Mouse (Mus musculus): ENCODE measurements around the gene Gm9970. TPM values are rescaled to one million over a fixed set of nuclear protein-coding genes. Genes with fewer than 3 reads are reported as not detected.
"Not testable (repeated sequence)": the region's sequence is repeated elsewhere in the genome, so short reads cannot be mapped to it uniquely, and the experiment has no call there.

Gene Gm9970
- polyA plus RNA-seq, 1 experiment from 2014 or later = 0.48 TPM

GRCm38 (mm10) chr5:31219911-31220447 is 21.1 kb downstream of the Gm9970 start:
- H3K36me3 ChIP-seq = peaks cover 11% of the 10 kb centered on the region; the same call in 1 of the 2 replicates
- H3K27me3 ChIP-seq (ENCODE audit: low read depth, poor library complexity, severe bottlenecking) = no peaks in the 10 kb centered on the region
- WGBS = under 1% methylated on average over 40 of the region's 40 CpGs
- DNase-seq (ENCODE audit: low spot score) = no peak
- peak overlapping the region; percentile 98 for H3K4me3 ChIP-seq
- no peaks in the 10 kb centered on the region for H3K9me3 ChIP-seq (replicated peaks)
- peaks cover 5% of the 10 kb centered on the region; the same call in 1 of the 2 replicates for H3K4me1 ChIP-seq
- peak overlapping the region; percentile 96 for H3K27ac ChIP-seq

- no peak for DNase-seq (ENCODE audit: low spot score)
- H3K9me3 ChIP-seq (replicated peaks) = no peaks in the 10 kb centered on the region
- no peaks in the 10 kb centered on the region for H3K27me3 ChIP-seq (ENCODE audit: low read depth, poor library complexity, severe bottlenecking)
- H3K4me3 ChIP-seq = peak overlapping the region; percentile 98
- peak overlapping the region; percentile 96 for H3K27ac ChIP-seq
- WGBS = 3% methylated on average over 11 of the region's 11 CpGs
- peaks cover 11% of the 10 kb centered on the region; the same call in 1 of the 2 replicates for H3K36me3 ChIP-seq
- peaks cover 5% of the 10 kb centered on the region; the same call in 1 of the 2 replicates for H3K4me1 ChIP-seq
These were observed 21.6 kb downstream of the Gm9970 start for GRCm38 (mm10) chr5:31219474-31219873.

GRCm38 (mm10) chr5:31219070-31219469 is 22.0 kb downstream of the Gm9970 start:
- Histone ChIP-seq H3K4me1 (peaks cover 5% of the 10 kb centered on the region; the same call in 1 of the 2 replicates), H3K4me3 (peak overlapping the region; percentile 98), H3K27me3 (ENCODE audit: low read depth, poor library complexity, severe bottlenecking) (no peaks in the 10 kb centered on the region), H3K9me3 (replicated peaks) (no peaks in the 10 kb centered on the region), H3K36me3 (peaks cover 11% of the 10 kb centered on the region; the same call in 1 of the 2 replicates), H3K27ac (no peak overlapping the region)
- DNase-seq (ENCODE audit: low spot score) = no peak
- 5% methylated on average over 2 of the region's 2 CpGs for WGBS

GRCm38 (mm10) chr5:31218294-31218693 is 22.7 kb downstream of the Gm9970 start:
- Histone ChIP-seq H3K4me3 (no peak overlapping the region), H3K9me3 (replicated peaks) (no peaks in the 10 kb centered on the region), H3K27me3 (ENCODE audit: low read depth, poor library complexity, severe bottlenecking) (no peaks in the 10 kb centered on the region), H3K36me3 (peaks cover 11% of the 10 kb centered on the region; the same call in 1 of the 2 replicates), H3K27ac (no peak overlapping the region), H3K4me1 (peaks cover 5% of the 10 kb centered on the region; the same call in 1 of the 2 replicates)
- no peak for DNase-seq (ENCODE audit: low spot score)
- 63% methylated on average over 7 of the region's 7 CpGs for WGBS

- not testable (repeated sequence) for H3K27ac ChIP-seq; H3K9me3 ChIP-seq (replicated peaks); H3K4me3 ChIP-seq; H3K27me3 ChIP-seq (ENCODE audit: low read depth, poor library complexity, severe bottlenecking); H3K4me1 ChIP-seq; DNase-seq (ENCODE audit: low spot score)
- peaks cover 11% of the 10 kb centered on the region; the same call in 1 of the 2 replicates for H3K36me3 ChIP-seq
- WGBS = 88% methylated on average over 6 of the region's 6 CpGs
These were observed 24.5 kb downstream of the Gm9970 start for GRCm38 (mm10) chr5:31216554-31216953.

DNA sequence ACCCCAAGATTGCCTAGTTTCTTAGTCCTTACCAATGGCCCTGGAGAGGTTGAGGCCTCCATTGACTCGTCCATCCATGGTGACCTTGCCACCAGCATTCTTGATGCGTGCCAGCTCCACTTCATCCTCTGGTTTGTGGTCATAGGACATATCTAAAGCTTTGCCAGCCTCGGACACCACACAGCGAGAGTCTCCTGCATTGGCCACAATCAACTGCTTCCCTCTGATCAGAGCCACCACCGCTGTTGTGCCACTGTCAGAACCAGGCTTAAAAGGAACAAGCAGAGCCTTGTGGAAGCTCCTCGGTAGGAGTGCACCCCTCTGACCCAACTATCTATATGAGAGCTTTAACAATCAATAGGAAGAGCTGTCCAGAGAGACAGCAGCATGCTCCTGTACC is 36.6 kb downstream of the Gm9970 start:
- Histone ChIP-seq H3K4me1 (peaks cover 21% of the 10 kb centered on the region), H3K27me3 (ENCODE audit: low read depth, poor library complexity, severe bottlenecking) (no peaks in the 10 kb centered on the region), H3K36me3 (peaks cover 81% of the 10 kb centered on the region), H3K9me3 (replicated peaks) (peaks cover 4% of the 10 kb centered on the region; the same call in 1 of the 2 replicates), H3K27ac (no peak overlapping the region), H3K4me3 (no peak overlapping the region)
- WGBS = 96% methylated on average over 6 of the region's 6 CpGs
- DNase-seq (ENCODE audit: low spot score) = no peak

DNA sequence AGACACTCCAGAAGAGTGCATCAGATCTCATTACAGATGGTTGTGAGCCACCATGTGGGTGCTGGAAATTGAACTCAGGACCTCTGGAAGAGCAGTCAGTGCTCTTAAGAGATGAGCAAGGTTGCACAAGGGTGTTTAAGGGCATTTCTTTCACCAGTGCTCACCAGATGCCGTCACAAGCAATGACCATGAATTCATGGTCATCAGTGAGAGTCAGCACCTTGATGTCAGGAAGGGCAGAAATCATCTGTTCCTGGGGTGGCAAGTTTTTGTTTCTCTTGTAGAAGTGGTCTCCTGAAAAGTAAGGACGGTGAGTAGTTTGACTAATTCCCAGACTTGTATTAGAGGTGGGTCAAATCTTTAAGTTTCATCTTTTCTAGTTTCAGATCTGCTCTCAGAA is 37.2 kb downstream of the Gm9970 start:
- no peak overlapping the region for H3K27ac ChIP-seq
- H3K27me3 ChIP-seq (ENCODE audit: low read depth, poor library complexity, severe bottlenecking) = no peaks in the 10 kb centered on the region
- H3K4me1 ChIP-seq = peaks cover 21% of the 10 kb centered on the region
- no peak overlapping the region for H3K4me3 ChIP-seq
- no peak for DNase-seq (ENCODE audit: low spot score)
- H3K9me3 ChIP-seq (replicated peaks) = peaks cover 4% of the 10 kb centered on the region; the same call in 1 of the 2 replicates
- peaks cover 85% of the 10 kb centered on the region for H3K36me3 ChIP-seq
- 87% methylated on average over 2 of the region's 2 CpGs for WGBS

DNA sequence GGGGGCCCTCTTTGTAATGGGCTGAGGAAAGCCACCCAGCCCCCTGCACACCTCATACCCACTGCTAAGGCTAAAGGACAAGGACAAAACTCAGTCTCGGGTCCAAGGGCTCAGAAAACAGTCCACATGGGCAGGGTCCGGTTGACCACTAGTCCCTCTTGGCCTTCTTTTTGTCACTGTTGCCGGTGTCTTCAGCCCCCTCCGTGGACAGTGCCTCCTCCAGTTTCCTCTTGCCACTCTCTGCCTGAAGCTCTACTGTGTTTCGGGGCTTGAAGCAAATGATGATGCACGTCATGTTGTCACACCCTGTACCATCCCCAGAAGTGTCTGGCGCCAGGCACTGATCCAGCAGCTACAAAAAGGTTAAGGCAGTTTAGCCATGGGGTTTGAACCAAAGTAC is 38.1 kb downstream of the Gm9970 start:
- Histone ChIP-seq H3K27me3 (ENCODE audit: low read depth, poor library complexity, severe bottlenecking) (no peaks in the 10 kb centered on the region), H3K27ac (peak overlapping the region; percentile 95), H3K36me3 (peaks cover 85% of the 10 kb centered on the region), H3K4me1 (peaks cover 21% of the 10 kb centered on the region), H3K9me3 (replicated peaks) (peaks cover 4% of the 10 kb centered on the region; the same call in 1 of the 2 replicates), H3K4me3 (peak overlapping the region; percentile 87)
- 85% methylated on average over 7 of the region's 7 CpGs for WGBS
- no peak for DNase-seq (ENCODE audit: low spot score)

- Histone ChIP-seq H3K36me3 (peaks cover 85% of the 10 kb centered on the region), H3K9me3 (replicated peaks) (peaks cover 4% of the 10 kb centered on the region; the same call in 1 of the 2 replicates), H3K27ac (peak within 1 kb of the TSS; percentile 95), H3K27me3 (ENCODE audit: low read depth, poor library complexity, severe bottlenecking) (no peaks in the 10 kb centered on the region), H3K4me3 (peak within 1 kb of the TSS; percentile 87), H3K4me1 (peaks cover 21% of the 10 kb centered on the region)
- under 1% methylated on average over 53 of the region's 53 CpGs for WGBS
- peak; percentile 96 for DNase-seq (ENCODE audit: low spot score)
These were observed 39.1 kb downstream of the Gm9970 start, which contains the start of gene Zfp513 for GRCm38 (mm10) chr5:31201742-31202590. Gene Zfp513 (minus strand): TSS chr5:31202303.

DNA sequence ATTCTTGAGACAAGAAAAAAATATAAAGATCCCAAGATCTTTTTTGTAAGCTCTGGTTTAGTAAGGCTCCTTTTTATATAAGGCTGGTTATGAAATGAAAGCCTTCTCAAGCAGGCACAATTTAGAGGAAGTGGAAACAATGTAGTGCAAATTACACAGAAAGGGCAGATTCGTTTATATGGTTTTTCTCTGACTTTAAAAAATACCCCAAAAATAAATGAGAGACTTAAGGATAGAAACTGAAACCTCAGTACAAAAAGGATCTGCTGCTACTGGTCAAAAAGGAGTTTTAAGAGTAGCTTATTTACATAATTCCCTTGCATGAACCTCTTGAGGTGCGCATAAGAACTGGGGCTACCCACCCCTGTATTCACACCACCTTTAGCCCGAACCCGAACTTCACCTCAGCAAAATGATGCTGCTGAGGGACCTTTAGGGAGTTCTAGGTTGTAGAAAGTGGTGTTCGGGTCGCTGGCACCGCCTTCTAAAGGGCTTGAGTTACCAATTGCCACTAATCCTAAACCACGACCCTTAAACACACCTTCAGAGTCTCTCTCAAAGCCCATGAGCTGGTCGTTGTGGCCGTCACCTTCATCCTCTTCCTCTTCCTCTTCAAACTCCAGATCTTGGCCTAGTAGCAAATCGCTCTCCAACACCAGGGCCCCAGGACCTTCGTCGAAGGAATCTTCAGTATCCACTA is 39.8 kb downstream of the Gm9970 start:
- DNase-seq (ENCODE audit: low spot score) = no peak
- Histone ChIP-seq H3K27ac (peak overlapping the region; percentile 95), H3K27me3 (ENCODE audit: low read depth, poor library complexity, severe bottlenecking) (no peaks in the 10 kb centered on the region), H3K4me1 (peaks cover 21% of the 10 kb centered on the region), H3K36me3 (peaks cover 87% of the 10 kb centered on the region), H3K4me3 (peak overlapping the region; percentile 87), H3K9me3 (replicated peaks) (peaks cover 4% of the 10 kb centered on the region; the same call in 1 of the 2 replicates)
- 23% methylated on average over 13 of the region's 13 CpGs for WGBS

DNA sequence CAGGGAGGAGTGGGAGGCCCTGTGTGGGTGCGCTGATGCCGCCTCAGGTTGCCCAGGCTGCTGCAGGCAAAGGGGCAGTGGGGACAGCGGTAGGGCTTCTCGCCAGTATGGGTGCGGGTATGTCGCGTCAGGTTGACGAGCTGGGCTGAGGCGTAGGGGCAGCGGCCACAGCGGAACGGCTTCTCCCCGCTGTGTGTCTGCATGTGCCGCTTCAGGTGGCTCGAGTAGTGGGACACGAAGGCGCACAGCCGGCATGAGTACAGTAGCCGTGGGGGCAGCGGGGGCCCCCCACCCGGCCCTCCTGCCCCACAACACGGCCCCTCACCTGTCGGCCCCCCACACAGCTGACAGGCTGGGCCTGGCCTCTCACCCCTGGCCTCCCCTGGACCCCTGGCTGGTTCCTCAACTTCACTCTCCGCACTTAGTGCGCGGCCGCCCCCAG is 40.7 kb downstream of the Gm9970 start:
- Histone ChIP-seq H3K27ac (no peak overlapping the region), H3K27me3 (ENCODE audit: low read depth, poor library complexity, severe bottlenecking) (no peaks in the 10 kb centered on the region), H3K4me1 (peaks cover 21% of the 10 kb centered on the region), H3K36me3 (peaks cover 87% of the 10 kb centered on the region), H3K9me3 (replicated peaks) (peaks cover 4% of the 10 kb centered on the region; the same call in 1 of the 2 replicates), H3K4me3 (peak overlapping the region; percentile 87)
- no peak for DNase-seq (ENCODE audit: low spot score)
- 91% methylated on average over 27 of the region's 27 CpGs for WGBS

DNA sequence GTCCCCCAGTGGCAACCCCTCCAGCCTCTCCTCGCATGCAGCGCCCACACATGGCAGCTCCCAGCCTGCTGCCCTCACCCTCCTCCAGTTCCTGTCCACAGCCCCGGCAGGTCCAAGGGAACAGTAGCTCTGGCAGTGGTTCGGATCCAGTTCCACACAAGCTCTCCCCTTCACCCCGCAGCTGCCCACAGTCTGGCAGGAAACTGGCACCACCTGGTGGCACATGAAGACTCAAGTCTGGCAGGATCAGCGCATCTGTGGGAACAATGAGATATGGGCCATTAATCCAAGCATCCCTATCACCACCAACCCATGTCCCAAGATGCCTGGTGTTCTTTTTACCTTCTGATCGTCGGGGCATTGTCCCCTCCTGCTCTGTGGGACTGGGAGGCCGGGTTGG is 41.1 kb downstream of the Gm9970 start:
- Histone ChIP-seq H3K27me3 (ENCODE audit: low read depth, poor library complexity, severe bottlenecking) (no peaks in the 10 kb centered on the region), H3K27ac (no peak overlapping the region), H3K9me3 (replicated peaks) (peaks cover 4% of the 10 kb centered on the region; the same call in 1 of the 2 replicates), H3K4me1 (peaks cover 21% of the 10 kb centered on the region), H3K36me3 (peaks cover 87% of the 10 kb centered on the region), H3K4me3 (no peak overlapping the region; the same call in 1 of the 2 replicates)
- no peak for DNase-seq (ENCODE audit: low spot score)
- WGBS = 92% methylated on average over 9 of the region's 9 CpGs
